Mouse (Mus musculus) embryo, embryonic 11.5 days (tissue): ENCODE data around the gene Pramef8.
"Not testable (repeated sequence)": the region's sequence is repeated elsewhere in the genome, so short reads cannot be mapped to it uniquely, and the experiment has no call there.

Experiments used
- DNase-seq: peaks from one replicate; pipeline ENCODE4 v3.0.0-alpha.2; 2012; ENCODE audit warnings: low read depth, low spot score

Gene Pramef8

DNA sequence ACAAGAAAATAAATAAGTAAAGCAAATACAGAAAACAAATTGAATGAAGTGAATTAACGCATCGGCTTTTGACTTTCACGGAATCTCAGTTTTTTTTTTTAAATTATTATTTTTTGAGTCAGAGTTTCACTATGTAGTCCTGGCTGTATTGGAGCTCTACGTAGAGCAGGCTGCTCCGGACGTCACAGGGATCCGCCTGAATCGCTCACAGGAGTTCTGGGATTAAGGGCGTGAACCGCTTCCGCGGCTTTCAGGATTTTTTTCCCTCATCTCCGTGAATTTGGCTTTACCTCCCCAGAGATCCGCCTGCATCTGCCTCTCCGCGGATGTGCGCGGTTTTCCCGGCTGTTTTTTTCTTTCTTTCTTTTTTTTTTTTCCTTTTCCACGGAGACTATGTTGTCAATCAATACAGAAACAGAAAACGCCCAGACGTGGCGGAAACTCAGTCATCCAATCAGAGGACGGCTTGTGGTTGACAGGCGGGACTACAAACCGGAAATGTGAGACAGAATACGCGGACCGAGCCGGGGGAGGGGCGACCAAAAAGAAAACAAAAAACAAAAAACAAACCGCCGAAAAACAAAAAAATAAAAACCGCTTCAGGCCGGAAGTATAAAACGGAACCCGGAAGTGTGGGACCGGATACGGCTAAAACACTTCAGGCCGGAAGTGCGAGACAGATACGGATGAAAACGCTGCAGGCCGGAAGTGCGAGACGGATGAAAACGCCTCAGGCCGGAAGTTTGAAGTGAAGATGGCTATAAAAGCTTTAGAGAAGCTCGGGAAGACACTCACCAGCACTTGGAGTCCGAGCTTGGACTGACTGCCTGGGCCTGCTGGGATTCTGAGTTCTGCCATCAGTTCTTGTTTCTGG, at the start of gene Pramef8:
TSS of gene Pramef8 (plus strand) at position 208 of the 874 bp plus-strand sequence.
- DNase-seq, result peak; percentile 88

GRCm38 (mm10) chr4:143366415-143367041, 45.7 kb upstream of the Pramef8 start:
- no peak for DNase-seq

DNA sequence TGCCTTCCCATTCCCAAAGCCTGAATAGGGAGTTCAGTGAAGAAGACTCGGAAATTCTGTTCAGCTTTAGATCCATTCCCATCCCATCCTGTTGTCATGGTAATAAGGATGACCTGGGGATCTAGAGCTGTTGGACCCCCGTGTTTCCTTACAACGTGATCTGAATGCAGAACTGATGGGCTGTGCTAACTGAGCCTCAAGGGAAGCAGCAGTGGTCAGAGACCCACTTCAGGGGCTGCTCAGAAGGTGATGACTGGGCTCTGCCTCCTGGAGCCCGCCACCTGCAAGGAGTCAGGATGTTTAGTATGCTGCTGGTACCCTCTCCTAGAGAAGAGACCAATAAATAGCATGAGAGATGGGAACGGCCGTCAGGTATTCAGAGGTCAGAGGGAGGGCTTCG, 32.7 kb upstream of the Pramef8 start:
- DNase-seq, result no peak

DNA sequence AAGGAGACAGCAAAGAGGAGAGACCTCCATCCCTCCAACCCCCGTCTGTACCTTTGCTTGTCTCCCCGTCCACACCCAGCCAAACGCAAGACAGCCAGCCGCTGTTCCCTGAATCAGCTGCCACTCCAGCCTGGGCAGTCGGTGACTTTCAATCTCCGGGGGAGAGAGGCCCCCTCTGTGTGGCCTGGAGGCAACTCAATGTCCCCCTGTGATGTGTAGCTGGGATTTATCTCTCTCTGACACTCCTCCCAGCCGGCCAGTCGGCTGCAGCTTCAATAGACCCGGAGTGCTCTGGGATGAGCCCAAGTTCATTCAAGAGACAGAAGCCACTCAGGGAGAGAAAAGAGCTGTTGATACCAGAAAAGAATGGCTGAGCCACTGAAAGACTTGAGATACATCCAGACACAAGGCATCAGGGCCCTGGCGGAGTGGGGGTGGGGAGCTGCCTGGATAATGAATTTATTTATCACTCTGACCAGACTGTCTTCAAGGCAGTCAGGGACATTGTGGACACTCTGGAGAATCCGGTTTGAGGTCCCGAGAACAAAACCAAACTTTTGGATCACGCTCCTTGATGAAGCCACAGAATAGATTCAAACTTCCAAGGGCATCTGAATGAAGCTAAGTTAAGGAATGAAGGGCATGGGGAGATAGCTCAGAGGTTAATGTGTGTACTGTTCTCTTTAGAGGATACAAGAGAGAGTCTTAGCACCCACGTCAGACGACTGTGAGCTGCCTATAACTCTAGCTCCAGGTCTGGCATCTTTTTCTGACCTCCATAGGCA, 32.1 kb upstream of the Pramef8 start:
- peak; percentile 17 for DNase-seq

GRCm38 (mm10) chr4:143380716-143381004, 31.6 kb upstream of the Pramef8 start:
- peak; percentile 19 for DNase-seq

- DNase-seq, result no peak
Measured at GRCm38 (mm10) chr4:143382163-143382562, 30.1 kb upstream of the Pramef8 start.

GRCm38 (mm10) chr4:143383646-143384045, 28.6 kb upstream of the Pramef8 start:
- DNase-seq, result no peak

GRCm38 (mm10) chr4:143388955-143389702, 23.1 kb upstream of the Pramef8 start:
- peak; percentile 34 for DNase-seq

DNA sequence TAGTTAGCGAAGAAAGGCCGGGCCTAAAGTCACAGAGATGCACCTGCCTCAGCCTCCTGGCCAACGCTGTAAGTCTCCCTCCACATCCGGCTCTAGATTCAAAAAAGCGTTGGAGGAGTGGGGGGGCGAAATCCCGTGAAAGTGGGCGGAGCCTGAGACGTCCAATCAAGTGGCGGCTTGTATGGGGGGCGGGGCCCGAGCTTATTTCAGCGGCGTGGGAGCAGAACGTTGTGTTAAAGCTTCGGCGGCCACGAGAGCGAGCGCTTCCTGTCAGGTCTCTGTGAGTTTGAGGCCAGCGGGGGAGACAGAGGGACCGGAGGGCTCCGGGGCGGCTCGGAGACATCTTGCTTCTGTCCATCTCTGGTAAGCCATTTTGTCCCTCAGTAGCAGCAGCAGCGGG, 18.0 kb upstream of the Pramef8 start, which contains the start of gene Pramel1:
TSS of gene Pramel1 (plus strand) at position 248 of the 400 bp plus-strand sequence.
- DNase-seq, result no peak

DNA sequence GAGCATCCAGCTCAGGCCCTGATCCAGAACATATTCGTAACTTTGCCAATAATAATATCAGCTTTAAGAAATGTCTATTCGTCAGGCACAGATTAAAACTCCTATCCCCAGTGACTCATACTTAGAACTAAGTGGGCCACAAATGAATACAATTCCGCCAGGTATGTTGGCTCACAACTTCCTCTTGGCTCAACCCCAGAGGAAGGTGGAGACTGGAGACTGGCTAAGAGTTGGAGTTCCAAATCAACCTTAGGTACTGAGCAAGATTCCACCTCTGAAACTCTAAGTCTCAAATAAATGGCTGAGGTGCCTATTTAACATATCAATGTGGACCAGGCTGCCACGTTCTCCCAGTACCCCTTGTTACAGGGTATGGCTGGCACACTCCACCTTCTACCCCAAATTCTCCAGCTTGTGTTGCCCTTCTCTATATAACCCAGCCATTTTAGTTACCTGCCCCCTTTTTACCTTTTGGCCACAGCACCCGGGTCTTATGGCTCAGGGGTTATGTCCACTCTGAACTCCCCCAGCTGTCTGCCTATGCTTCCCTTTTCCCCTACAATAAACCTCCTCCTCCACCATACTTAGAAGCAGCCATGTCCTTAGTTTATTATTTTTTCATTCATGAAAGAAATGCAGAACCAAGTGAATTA, 534 bp upstream of the Pramef8 start:
- no peak for DNase-seq

GRCm38 (mm10) chr4:143413621-143414020, 1.4 kb downstream of the Pramef8 start:
- DNase-seq, result no peak

DNA sequence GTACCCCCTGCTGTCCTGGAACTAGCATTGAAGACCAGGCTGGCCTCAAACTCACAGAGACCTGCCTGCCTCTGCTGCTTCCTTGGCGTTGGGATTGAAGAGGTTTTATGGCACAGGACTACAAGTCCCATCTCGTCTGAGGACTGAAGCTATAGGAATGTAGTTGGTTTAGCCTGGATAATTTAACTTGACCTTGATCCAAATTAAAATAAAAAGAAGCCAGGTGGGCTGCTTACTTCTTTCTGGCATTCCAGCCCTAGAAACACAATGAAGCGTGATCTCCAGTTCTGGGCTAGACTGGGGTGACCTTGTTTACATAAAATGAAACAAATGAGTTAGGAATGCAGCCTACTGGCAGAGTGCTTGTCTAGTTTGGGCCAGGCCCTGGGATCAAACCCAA, 1.9 kb downstream of the Pramef8 start:
- no peak for DNase-seq

DNA sequence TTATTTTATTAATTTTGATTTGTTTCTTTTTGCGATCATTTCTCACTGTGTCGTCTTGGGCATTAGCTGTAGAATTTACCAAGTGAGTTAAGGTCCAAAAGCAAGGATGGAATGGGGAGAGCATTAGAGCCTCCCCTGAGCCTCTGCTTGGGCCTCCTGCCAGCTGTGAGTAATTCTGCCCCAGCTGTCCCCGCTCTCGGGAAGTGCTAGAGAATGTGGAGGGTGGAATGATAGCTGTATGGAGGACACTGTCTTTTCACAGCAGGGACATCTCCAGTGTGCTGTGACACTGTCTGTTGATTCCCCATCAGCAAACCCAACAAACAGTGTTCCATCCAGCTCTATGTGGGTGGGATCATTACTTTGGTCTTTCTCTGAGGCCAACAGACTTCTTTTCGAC, 14.5 kb downstream of the Pramef8 start:
- DNase-seq, result not testable (repeated sequence)

GRCm38 (mm10) chr4:143450224-143450623, 38.0 kb downstream of the Pramef8 start, which contains the start of gene Oog4:
TSS of gene Oog4 (minus strand) at chr4:143450324.
- no peak for DNase-seq
